ENCODE assay signal across 7 mouse cellular contexts in genomic region chr7:41499389-41500049, GRCm38 (mm10). TPM values are rescaled to one million over a fixed set of nuclear protein-coding genes. Genes with fewer than 3 reads are reported as not detected.
DNase-seq lines count a peak whose midpoint lies in the region; ATAC-seq and TF ChIP-seq lines count a peak whose summit lies in the region.

Gm20449 (minus strand) TSS chr7:41499417.
AW146154 (minus strand) TSS chr7:41499890.

- H3K9ac ChIP-seq in intestine, postnatal 0 days (ENCODE audit: low read depth, low read length) = peak within 1 kb of the TSS; percentile 31
- H3K9ac ChIP-seq in midbrain, embryonic 12.5 days (replicated peaks) = peak within 1 kb of the TSS; percentile 57

- peaks cover 24% of the 10 kb centered on the region for H3K9me3 ChIP-seq in embryonic facial prominence, embryonic 10.5 days
- H3K9me3 ChIP-seq in intestine, postnatal 0 days (ENCODE audit: control insufficient read depth) = no peaks in the 10 kb centered on the region
- H3K9me3 ChIP-seq in midbrain, embryonic 12.5 days = peaks cover 18% of the 10 kb centered on the region; the same call in 1 of the 2 replicates

- peak within 1 kb of the TSS; percentile 86 for H3K4me2 ChIP-seq in intestine, postnatal 0 days (replicated peaks; ENCODE audit: low read depth)
- peak within 1 kb of the TSS; percentile 64 for H3K4me2 ChIP-seq in midbrain, embryonic 12.5 days (replicated peaks)

- TF ChIP-seq CTCF in intestine, postnatal 0 days (IDR thresholded peaks at IDR 0.05; ENCODE audit: low read depth) = no peak
- no peak for TF ChIP-seq CTCF in small intestine, adult 2 months (IDR thresholded peaks at IDR 0.05; ENCODE audit: extremely low read depth, insufficient read length, insufficient replicate concordance, low read depth, low read length)

- ATAC-seq in intestine, postnatal 0 days = peak; percentile 99
- ATAC-seq in midbrain, embryonic 12.5 days (ENCODE audit: low FRiP score, low read depth) = peak; percentile 98

- WGBS in embryonic facial prominence, embryonic 10.5 days = under 1% methylated on average over 18 of the region's 18 CpGs
- under 1% methylated on average over 18 of the region's 18 CpGs for WGBS in intestine, postnatal 0 days
- under 1% methylated on average over 18 of the region's 18 CpGs for WGBS in midbrain, embryonic 12.5 days
- under 1% methylated on average over 18 of the region's 18 CpGs for WGBS in small intestine, adult 2 months

- DNase-seq in adrenal gland, postnatal 10 days = peak; percentile 99
- DNase-seq in embryonic facial prominence, embryonic 10.5 days (ENCODE audit: low spot score) = peak; percentile 85
- peak; percentile 64 for DNase-seq in gonadal fat pad, adult 2 months (ENCODE audit: low read depth)
- peak; percentile 97 for DNase-seq in left cerebral cortex, postnatal 4 days

- no peaks in the 10 kb centered on the region for H3K27me3 ChIP-seq in embryonic facial prominence, embryonic 10.5 days (replicated peaks; ENCODE audit: low read depth, poor library complexity, severe bottlenecking)
- H3K27me3 ChIP-seq in intestine, postnatal 0 days (replicated peaks; ENCODE audit: control insufficient read depth, insufficient read depth, low read length) = no peaks in the 10 kb centered on the region
- no peaks in the 10 kb centered on the region for H3K27me3 ChIP-seq in midbrain, embryonic 12.5 days
- no peaks in the 10 kb centered on the region for H3K27me3 ChIP-seq in small intestine, adult 2 months (ENCODE audit: control insufficient read depth, insufficient read depth, low read length)

- H3K27ac ChIP-seq in embryonic facial prominence, embryonic 10.5 days (replicated peaks) = peak within 1 kb of the TSS; percentile 76
- peak within 1 kb of the TSS; percentile 28; the same call in 1 of the 2 replicates for H3K27ac ChIP-seq in intestine, postnatal 0 days (ENCODE audit: low read depth, low read length)
- no peak within 1 kb of the TSS for H3K27ac ChIP-seq in midbrain, embryonic 12.5 days (replicated peaks)
- peak within 1 kb of the TSS; percentile 27 for H3K27ac ChIP-seq in small intestine, adult 2 months (ENCODE audit: insufficient read depth, low read depth, low read length)

- peaks cover 14% of the 10 kb centered on the region for H3K36me3 ChIP-seq in embryonic facial prominence, embryonic 10.5 days (replicated peaks)
- no peaks in the 10 kb centered on the region for H3K36me3 ChIP-seq in intestine, postnatal 0 days (ENCODE audit: control insufficient read depth, insufficient read depth)
- 0 out of 2 replicates have a peak, but pooled peaks cover 3% of the 10 kb centered on the region for H3K36me3 ChIP-seq in midbrain, embryonic 12.5 days
- no peaks in the 10 kb centered on the region for H3K36me3 ChIP-seq in small intestine, adult 2 months (ENCODE audit: control insufficient read depth, insufficient read depth, low read length)

- H3K4me1 ChIP-seq in embryonic facial prominence, embryonic 10.5 days = no peaks in the 10 kb centered on the region
- no peaks in the 10 kb centered on the region for H3K4me1 ChIP-seq in intestine, postnatal 0 days (replicated peaks; ENCODE audit: control insufficient read depth, insufficient read depth, low read length)
- no peaks in the 10 kb centered on the region for H3K4me1 ChIP-seq in midbrain, embryonic 12.5 days
- no peaks in the 10 kb centered on the region for H3K4me1 ChIP-seq in small intestine, adult 2 months (ENCODE audit: control insufficient read depth, insufficient read depth, insufficient read length, low read length)

- peak within 1 kb of the TSS; percentile 63 for H3K4me3 ChIP-seq in embryonic facial prominence, embryonic 10.5 days
- peak within 1 kb of the TSS; percentile 78 for H3K4me3 ChIP-seq in intestine, postnatal 0 days (ENCODE audit: low read depth, low read length)
- H3K4me3 ChIP-seq in midbrain, embryonic 12.5 days = peak within 1 kb of the TSS; percentile 62
- H3K4me3 ChIP-seq in small intestine, adult 2 months (ENCODE audit: low read depth, low read length) = peak within 1 kb of the TSS; percentile 64

- intact Hi-C loops in left cerebral cortex, postnatal 4 days (cut with DNase I) = loop anchor here (5.0 to 10.0 kb wide), 3 partner anchors 102 to 1777 kb away; no protein-coding TSS in a partner anchor

- peak; percentile 62; the same call in 1 of the 2 replicates for TF ChIP-seq POLR2A in small intestine, adult 2 months (IDR thresholded peaks at IDR 0.05; ENCODE audit: low read depth, low read length)

RNA-seq across cellular contexts. Expression of gene Gm20449, which starts in this region (rescaled TPM):
- under 1 TPM in 1 of 2 experiments, not detected in 1; 0.15 TPM for total RNA-seq in adrenal gland, postnatal 10 days (2021)
- polyA plus RNA-seq in embryonic facial prominence, embryonic 10.5 days (2016; fragmentation: Nextera tagmentation; extraction: Ambion mirVana) = 0.05 TPM in 1 of 2 replicates, not detected in the other
- polyA plus RNA-seq in gonadal fat pad, adult 2 months (2012; rRNA removed) = 0.14 and 0.15 TPM in 2 replicates
- not detected in 2 replicates for polyA plus RNA-seq in intestine, postnatal 0 days (2015; fragmentation: Nextera tagmentation; extraction: Ambion mirVana)
- total RNA-seq in left cerebral cortex, postnatal 4 days (2021) = under 1 TPM; 0.12 to 0.32 TPM
- polyA plus RNA-seq in midbrain, embryonic 12.5 days (2016; fragmentation: Nextera tagmentation; extraction: Ambion mirVana) = 0.10 and 0.13 TPM in 2 replicates
- polyA plus RNA-seq in small intestine, adult 2 months (2012; rRNA removed) = not detected in 2 replicates

RNA-seq across cellular contexts. Expression of gene AW146154, which starts in this region (rescaled TPM):
- 10 to 100 TPM in 1 of 2 experiments, 1 to 10 TPM in 1; 8.6 to 12.1 TPM for total RNA-seq in adrenal gland, postnatal 10 days (2021)
- 11.5 and 12.4 TPM in 2 replicates for polyA plus RNA-seq in embryonic facial prominence, embryonic 10.5 days (2016; fragmentation: Nextera tagmentation; extraction: Ambion mirVana)
- 6.8 and 8.7 TPM in 2 replicates for polyA plus RNA-seq in gonadal fat pad, adult 2 months (2012; rRNA removed)
- 5.5 and 6.3 TPM in 2 replicates for polyA plus RNA-seq in intestine, postnatal 0 days (2015; fragmentation: Nextera tagmentation; extraction: Ambion mirVana)
- 1 to 10 TPM; 8.3 to 8.8 TPM for total RNA-seq in left cerebral cortex, postnatal 4 days (2021)
- 7.6 and 8.1 TPM in 2 replicates for polyA plus RNA-seq in midbrain, embryonic 12.5 days (2016; fragmentation: Nextera tagmentation; extraction: Ambion mirVana)
- polyA plus RNA-seq in small intestine, adult 2 months (2012; rRNA removed) = 1.3 and 2.0 TPM in 2 replicates
